Mouse (Mus musculus): ENCODE data around the gene Atf7ip.

DNA sequence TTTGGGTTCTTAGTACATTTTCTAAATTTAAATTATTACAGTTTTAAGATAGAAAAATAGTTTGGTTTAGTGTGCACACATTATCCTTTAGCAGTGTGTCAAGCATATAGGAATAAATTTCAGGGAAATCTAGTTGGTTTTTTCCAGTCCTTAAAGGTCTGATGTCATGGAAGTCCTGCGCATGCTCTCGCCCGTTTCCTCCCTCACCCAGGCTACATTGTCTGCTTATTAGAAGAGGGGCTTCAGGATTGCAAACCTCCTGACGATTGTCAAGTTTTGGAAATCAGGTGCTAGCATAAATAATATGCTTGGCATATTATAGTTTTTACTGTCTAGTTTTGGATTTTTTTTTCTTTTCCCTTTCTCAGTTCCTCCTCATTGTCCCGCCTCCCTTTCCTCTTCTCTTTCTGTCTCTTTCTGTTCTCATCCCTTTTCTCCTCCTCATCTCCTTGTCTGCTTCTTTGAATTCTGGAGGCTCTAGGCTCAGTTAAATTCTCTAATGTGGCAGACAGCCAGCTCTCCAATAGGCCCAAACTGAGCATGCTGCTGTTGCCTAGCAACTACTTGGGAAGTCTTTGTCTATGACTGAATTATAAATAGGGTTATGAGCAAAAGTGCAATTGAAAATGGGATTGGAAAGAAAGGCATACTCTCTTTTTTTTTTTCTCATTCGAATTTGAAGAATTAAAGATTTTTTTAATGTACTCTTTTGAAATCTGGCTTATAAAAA, 42.2 kb downstream of the Atf7ip start:
- TF ChIP-seq POLR2A (IDR thresholded peaks at IDR 0.05; ENCODE audit: insufficient read length, low read depth): no peak
- no peak for TF ChIP-seq TCF3 (IDR thresholded peaks at IDR 0.05; ENCODE audit: insufficient read length, low read depth)
- TF ChIP-seq MAX (IDR thresholded peaks at IDR 0.05; ENCODE audit: low read depth): no peak
- no peak for TF ChIP-seq E2F4 (IDR thresholded peaks at IDR 0.05; ENCODE audit: insufficient read depth)
- no peak for TF ChIP-seq USF1 (IDR thresholded peaks at IDR 0.05; ENCODE audit: low read depth)
- TF ChIP-seq POLR2AphosphoS2 (IDR thresholded peaks at IDR 0.05; ENCODE audit: insufficient read length, low read depth): no peak
- no peak for TF ChIP-seq TCF12 (IDR thresholded peaks at IDR 0.05; ENCODE audit: insufficient read depth, poor library complexity, severe bottlenecking)
- TF ChIP-seq MYOG (IDR thresholded peaks at IDR 0.05; ENCODE audit: control insufficient read depth in 1 of 3, insufficient read depth in 1 of 3, insufficient read length in 2 of 3, low read depth in 2 of 3): no peak
- no peak for TF ChIP-seq MYOD1 (IDR thresholded peaks at IDR 0.05; ENCODE audit: control insufficient read depth in 1 of 3, insufficient read length in 2 of 3, low read depth in 2 of 3)
- no peak for TF ChIP-seq SRF (IDR thresholded peaks at IDR 0.05; ENCODE audit: control insufficient read depth, insufficient read length, low read depth)
